Mouse (Mus musculus): Measurements from ENCODE around the gene Acsm2.

Gene Acsm2
- long read RNA-seq, experiment 1: 0 reads
- long read RNA-seq, experiment 2, partial matches to known transcripts: 0 of 1 reads
- long read RNA-seq, experiment 2, other reads (novel, unspliced or antisense): 1 of 1 reads

GRCm38 (mm10) chr7:119554040-119554439 lies at the start of gene Acsm2:
Acsm2 (plus strand) TSS chr7:119554340.
- intact Hi-C loops (cut with DNase I): no loop called here

- intact Hi-C loops (cut with DNase I): loop anchor here (10.0 kb wide), 3 partner anchors 164 to 756 kb away; no protein-coding TSS in a partner anchor
Observed at GRCm38 (mm10) chr7:119511143-119511542, 43.0 kb upstream of the Acsm2 start.

GRCm38 (mm10) chr7:119513056-119513455 lies 41.1 kb upstream of the Acsm2 start:
- intact Hi-C loops (cut with DNase I): loop anchor here (10.0 kb wide), 3 partner anchors 162 to 758 kb away; no protein-coding TSS in a partner anchor

GRCm38 (mm10) chr7:119515492-119516271 lies 38.5 kb upstream of the Acsm2 start:
- intact Hi-C loops (cut with DNase I): loop anchor here (10.0 kb wide), 3 partner anchors 159 to 761 kb away; no protein-coding TSS in a partner anchor

GRCm38 (mm10) chr7:119516272-119516558 lies 37.9 kb upstream of the Acsm2 start:
- intact Hi-C loops (cut with DNase I): loop anchor here (10.0 kb wide), 3 partner anchors 159 to 761 kb away; no protein-coding TSS in a partner anchor

- intact Hi-C loops (cut with DNase I): loop anchor here (10.0 kb wide), 3 partner anchors 156 to 764 kb away; no protein-coding TSS in a partner anchor
Observed at GRCm38 (mm10) chr7:119519163-119519562, 35.0 kb upstream of the Acsm2 start, which contains the start of gene Acsm5. Acsm5 (plus strand) TSS chr7:119519463.

- intact Hi-C loops (cut with DNase I): loop anchor here (10.0 kb wide), 3 partner anchors 155 to 765 kb away; no protein-coding TSS in a partner anchor
Observed at GRCm38 (mm10) chr7:119519654-119520053, 34.5 kb upstream of the Acsm2 start.

GRCm38 (mm10) chr7:119521816-119522215 lies 32.3 kb upstream of the Acsm2 start:
- intact Hi-C loops (cut with DNase I): no loop called here

- intact Hi-C loops (cut with DNase I): no loop called here
Observed at GRCm38 (mm10) chr7:119522385-119522784, 31.8 kb upstream of the Acsm2 start.

GRCm38 (mm10) chr7:119523389-119523788 lies 30.8 kb upstream of the Acsm2 start, which contains the start of gene Pdilt:
Pdilt (minus strand) TSS chr7:119523489.
- intact Hi-C loops (cut with DNase I): no loop called here

- intact Hi-C loops (cut with DNase I): no loop called here
Observed at GRCm38 (mm10) chr7:119525881-119526281, 28.3 kb upstream of the Acsm2 start.

- intact Hi-C loops (cut with DNase I): no loop called here
Observed at GRCm38 (mm10) chr7:119526486-119526885, 27.7 kb upstream of the Acsm2 start.

GRCm38 (mm10) chr7:119527135-119527534 lies 27.0 kb upstream of the Acsm2 start:
- intact Hi-C loops (cut with DNase I): no loop called here

GRCm38 (mm10) chr7:119527548-119527947 lies 26.6 kb upstream of the Acsm2 start:
- intact Hi-C loops (cut with DNase I): no loop called here

GRCm38 (mm10) chr7:119528617-119529016 lies 25.5 kb upstream of the Acsm2 start:
- intact Hi-C loops (cut with DNase I): no loop called here

GRCm38 (mm10) chr7:119532924-119533323 lies 21.2 kb upstream of the Acsm2 start:
- intact Hi-C loops (cut with DNase I): no loop called here

GRCm38 (mm10) chr7:119534389-119534788 lies 19.8 kb upstream of the Acsm2 start:
- intact Hi-C loops (cut with DNase I): no loop called here

GRCm38 (mm10) chr7:119542445-119542844 lies 11.7 kb upstream of the Acsm2 start:
- intact Hi-C loops (cut with DNase I): no loop called here

- intact Hi-C loops (cut with DNase I): no loop called here
Observed at GRCm38 (mm10) chr7:119545572-119545971, 8.6 kb upstream of the Acsm2 start.

- intact Hi-C loops (cut with DNase I): no loop called here
Observed at GRCm38 (mm10) chr7:119550471-119551222, 3.5 kb upstream of the Acsm2 start.

GRCm38 (mm10) chr7:119559789-119560451 lies 5.8 kb downstream of the Acsm2 start:
- intact Hi-C loops (cut with DNase I): no loop called here
